Mouse (Mus musculus) frontal cortex, postnatal 25 days (tissue): ENCODE measurements around the gene E4f1.

Experiments used
- DNase-seq, 2 experiments: peaks; one replicate each; pipeline ENCODE4 v3.0.0; 2022; ENCODE audit warnings: low spot score in 2 of 2

Gene E4f1

DNA sequence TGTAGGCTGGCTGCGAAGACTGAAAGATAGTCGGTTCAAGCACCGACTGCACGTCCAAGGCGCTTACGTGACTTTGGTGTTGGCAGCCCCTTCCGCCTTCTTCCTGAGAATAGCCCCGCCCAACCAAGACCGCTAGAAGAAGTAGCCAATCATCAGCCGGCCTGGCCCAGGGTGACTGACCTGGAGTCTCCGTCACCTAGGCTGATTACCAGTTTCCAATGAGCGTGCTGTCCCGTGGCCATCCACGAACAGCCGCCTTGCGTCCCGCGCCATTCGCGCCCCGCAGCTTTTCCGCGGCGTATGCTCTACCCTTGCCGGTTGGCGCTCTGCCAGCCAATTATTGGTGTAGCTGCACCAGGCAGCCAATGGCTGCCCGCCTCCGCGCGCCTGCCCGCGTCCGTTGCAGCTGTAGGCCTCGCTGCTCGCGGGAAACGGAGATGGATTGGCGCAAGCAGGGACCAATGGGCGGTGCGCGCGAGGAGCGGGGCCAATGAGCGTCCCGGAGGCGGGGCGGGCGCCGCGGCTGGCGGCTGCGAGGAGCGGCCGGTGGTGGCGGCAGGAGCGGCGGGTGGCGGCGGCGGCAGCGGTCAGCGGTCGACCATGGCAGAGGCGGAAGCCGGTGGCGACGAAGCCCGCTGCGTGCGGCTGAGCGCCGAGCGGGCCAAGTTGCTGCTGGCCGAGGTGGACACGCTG, at the start of gene E4f1, which contains the start of gene Pgp:
Gene E4f1, minus strand, starts transcription at position 404 of the 693 bp plus-strand sequence.
Gene Pgp, plus strand, starts transcription at position 483 of the 693 bp plus-strand sequence.
- DNase-seq = peak; percentile 99

DNA sequence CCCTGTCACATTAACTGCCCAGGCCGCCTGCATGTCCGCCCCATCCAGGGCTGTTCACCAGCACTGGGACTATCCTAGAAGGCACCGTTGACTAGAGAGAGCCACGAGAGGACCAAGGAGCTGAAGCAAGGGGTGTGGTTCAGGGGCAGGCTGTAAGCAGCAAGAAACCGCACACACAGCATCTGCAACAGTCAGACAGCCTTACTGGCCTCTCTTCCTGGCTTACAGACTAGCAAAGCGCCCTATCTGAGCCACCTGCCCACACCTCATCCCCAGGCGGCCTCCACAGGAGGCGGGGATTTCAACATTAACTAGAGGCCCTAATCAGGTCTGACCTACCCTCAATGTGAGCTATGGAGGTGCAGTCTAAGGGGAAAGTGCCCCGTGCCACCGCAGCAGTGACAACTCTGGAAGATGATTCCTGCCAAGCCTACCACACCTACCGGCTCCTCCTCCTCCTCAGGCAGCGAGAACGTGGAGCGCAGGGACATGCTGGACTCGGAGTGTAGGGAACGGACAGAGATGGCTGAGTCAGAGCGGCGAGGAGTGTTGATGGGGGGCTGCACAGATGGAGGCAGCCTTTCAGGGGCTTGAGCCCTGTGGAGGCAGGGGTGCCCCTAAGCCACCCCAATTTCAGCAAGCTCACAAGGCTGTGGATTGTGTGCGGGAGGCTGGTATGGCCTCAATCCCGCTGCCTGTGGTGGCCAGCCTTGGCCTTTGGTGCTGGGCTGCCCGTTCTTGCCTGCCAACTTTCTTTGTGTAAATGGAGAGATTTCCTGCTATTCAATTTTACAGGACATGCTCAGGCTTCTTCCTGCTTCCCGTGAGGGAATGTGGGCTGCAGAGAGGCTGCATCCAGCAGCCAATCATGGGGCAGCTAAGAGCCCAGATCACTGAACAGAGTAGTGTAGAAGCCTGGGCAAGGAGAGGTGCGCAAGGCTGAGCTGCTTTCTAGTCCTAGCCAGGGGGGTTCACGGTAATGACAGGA, 44.5 kb upstream of the E4f1 start:
- no peak for DNase-seq

DNA sequence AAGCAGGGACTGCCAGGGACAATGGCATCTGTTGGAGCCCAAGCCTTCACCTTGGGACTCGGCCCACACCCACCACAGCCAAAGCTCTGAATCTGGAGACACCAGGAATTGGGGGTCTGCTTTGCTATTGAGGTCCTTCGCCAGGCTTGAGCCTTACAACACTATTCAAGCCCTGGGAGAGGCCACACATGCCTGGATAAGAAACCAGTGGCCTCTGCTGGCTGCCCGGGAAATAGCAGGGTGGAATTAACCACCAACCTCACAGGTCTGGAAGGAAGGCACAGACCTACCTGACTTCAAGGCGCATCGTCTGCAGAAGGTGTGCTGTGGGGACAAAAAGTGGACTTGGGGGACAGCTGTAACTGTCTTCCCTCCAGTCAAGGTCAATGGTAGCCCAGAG, 43.5 kb upstream of the E4f1 start:
- peak in 1 of 2 experiments; percentile 66 for DNase-seq

DNA sequence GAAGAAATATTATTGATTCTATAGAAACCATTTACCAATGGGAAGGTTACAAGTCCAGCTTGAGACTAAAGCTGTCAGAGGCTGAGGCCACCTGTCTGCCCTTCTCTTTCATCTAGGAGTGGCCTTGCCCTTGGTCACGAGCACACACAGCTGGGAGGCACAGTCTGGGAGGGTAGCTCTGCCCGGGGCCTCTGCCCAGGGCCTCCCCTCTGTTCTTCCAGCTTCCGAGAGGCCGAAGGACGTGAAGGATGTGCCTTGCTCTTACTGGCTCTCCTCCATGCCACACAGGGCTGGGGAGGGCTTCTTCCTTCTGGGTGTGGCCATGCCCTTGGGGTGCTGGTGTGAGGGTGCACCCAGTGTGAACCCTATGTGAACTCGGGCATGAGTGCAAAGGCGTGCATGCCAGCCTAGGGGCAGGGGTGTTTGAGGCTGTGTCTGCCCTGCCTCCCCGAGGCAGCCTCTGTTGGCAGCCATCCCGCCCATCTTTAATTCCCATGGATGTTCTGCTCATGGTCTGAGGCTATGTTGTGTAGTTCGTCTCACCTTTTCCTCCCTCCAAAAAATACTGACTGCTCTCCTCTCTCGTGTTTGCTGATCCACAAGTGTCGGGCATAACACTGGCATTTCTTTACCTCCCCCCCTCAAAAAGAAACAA, 37.8 kb upstream of the E4f1 start:
- no peak for DNase-seq

DNA sequence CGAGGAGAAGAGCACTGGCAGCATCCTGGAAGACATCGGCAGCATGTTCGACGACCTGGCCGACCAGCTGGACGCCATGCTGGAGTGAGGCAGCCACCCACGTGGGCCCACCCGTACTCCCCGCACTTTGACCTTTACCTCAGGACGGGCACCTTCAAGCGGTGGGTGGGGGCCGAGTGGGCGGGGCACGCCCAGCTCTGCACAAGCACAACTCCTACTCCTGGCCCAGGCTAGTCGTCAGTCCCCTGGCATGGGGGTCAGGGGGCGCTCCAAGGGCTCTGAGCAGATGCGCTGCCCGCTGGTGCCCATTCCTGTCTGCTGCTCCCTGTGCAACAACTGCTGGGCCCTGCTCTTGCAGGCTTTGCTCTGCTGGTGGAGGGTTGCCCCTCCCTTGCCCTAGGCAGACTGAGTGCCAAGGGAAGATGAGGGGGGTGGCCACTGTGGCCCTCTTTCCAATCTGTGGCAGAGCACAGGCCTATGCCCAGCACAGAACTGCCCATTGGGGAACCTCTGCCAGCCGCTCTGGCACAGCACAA, 37.1 kb upstream of the E4f1 start:
- DNase-seq = no peak

DNA sequence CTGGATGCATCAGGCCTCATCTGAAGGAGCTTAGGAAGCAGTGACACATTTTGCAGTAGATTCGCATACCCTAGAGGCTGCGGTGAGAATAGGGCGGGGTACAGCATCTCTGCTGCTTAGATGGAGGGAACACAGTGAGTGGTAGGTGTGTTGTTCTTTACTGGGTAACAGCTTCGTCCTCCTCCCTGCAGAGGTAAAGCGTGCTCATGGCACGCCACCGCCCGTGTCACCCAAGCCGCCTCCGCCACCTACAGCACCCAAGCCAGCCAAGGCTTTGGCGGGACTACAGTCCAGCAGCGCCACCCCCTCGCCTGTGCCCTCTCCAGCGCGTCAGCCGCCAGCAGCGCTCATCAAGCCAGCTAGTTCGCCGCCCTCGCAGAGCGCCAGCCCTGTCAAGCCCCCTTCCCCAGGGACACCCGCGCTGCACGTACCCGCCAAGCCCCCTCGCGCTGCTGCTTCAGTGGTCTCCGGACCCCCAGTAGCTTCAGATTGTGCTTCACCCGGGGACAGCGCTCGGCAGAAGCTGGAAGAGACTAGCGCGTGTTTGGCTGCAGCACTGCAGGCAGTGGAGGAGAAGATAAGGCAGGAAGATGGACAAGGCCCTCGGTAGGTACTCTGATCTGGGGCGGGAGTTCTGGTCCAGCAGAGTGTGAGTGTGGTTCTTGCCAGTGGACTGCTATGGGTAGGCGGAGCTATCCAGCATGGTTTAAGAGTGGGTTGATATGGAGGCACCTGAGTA, 36.4 kb upstream of the E4f1 start:
- DNase-seq = peak in 1 of 2 experiments; percentile 32

DNA sequence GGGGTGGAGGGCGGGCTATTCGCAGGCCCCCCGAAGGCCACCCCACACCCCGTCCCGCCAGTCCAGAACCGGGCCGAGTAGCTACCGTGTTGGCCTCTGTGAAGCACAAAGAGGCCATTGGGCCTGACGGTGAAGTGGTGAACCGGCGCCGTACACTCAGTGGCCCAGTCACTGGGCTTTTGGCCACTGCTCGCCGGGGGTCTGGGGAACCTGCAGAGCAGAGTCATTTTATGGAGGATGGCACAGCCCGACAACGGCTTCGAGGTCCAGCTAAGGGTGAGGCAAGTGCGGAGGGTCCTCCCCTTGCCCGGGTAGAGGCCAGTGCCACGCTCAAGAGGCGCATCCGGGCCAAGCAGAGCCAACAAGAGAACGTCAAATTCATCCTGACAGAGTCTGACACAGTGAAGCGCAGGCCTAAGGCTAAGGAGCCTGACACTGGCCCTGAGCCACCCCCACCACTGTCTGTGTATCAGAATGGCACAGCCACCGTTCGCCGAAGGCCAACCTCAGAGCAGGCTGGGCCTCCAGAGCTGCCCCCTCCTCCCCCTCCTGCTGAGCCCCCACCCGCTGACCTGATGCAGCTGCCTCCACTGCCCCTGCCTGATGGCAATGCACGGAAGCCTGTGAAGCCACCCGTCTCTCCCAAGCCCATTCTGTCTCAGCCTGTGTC, 35.3 kb upstream of the E4f1 start:
- DNase-seq = no peak

DNA sequence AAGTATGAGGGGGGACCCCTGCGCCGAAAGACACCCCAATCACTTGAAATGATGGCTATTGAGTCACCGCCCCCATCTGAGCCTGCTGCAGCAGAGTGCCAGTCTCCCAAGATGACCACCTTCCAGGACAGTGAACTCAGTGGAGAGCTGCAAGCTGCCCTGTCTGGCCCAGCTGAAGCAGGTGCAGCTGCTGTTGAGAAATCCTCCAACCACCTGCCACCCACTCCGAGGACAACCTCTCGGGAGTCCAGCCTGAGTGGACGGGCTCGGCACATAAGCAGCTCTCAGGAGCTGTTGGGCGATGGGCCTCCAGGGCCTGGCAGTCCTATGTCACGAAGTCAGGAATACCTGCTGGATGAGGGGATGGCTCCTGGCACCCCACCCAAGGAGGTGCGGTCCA, 34.0 kb upstream of the E4f1 start:
- no peak for DNase-seq

DNA sequence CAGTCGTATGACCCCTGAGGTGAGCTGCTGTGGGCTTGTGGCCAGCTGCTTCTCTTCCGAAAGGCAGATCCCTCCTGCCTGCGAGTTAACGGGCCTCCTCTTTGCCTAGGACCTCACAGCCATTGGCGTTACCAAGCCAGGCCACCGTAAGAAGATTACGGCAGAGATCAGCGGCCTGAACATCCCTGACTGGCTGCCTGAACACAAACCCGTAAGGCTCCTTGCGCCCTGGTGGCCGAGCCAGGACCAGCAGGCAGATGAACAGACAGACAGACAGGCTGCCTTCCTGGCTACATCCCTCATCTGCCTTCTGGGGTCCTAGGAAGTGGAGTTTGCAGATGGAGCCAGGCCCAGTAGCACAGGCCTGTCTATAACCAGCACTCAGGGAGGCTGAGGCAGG, 32.1 kb upstream of the E4f1 start:
- DNase-seq = no peak

DNA sequence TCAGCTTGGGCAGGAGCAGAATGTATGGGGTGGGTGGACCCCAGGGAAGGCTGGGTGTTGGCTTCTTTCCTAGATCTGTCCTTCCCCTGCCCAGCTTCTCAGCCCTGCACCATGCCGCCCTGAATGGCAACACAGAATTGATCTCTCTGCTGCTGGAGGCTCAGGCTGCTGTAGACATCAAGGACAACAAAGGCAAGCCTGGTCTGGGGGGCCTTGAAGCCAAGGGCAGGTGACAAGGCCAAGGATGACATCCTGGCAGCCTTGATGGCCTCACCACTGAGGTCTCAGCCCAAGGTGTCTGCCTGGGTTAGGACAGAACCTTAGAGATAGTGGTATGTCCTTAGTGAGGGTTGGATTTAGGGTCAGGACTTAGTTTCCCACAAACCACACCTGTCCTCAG, 25.9 kb upstream of the E4f1 start:
- DNase-seq = no peak

DNA sequence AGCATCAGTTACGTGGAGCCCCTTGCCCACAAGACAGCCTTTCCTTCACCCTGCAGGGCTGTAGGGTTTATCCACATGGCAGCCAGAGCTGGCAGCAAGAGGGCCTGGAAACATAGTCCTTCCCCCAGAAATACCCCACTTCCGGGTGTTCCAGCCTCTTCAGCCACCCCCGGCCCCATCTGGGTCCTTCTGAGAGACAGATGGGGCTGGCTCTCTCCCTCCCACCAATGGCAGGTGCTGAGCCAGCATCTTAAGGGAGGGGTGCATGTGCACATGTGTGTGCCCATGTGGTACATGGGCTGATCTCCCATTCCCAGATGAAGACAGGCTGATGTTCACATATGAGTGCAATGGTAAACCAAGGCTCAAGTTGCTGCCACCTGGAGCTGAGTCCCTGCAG, 25.3 kb upstream of the E4f1 start:
- no peak for DNase-seq

DNA sequence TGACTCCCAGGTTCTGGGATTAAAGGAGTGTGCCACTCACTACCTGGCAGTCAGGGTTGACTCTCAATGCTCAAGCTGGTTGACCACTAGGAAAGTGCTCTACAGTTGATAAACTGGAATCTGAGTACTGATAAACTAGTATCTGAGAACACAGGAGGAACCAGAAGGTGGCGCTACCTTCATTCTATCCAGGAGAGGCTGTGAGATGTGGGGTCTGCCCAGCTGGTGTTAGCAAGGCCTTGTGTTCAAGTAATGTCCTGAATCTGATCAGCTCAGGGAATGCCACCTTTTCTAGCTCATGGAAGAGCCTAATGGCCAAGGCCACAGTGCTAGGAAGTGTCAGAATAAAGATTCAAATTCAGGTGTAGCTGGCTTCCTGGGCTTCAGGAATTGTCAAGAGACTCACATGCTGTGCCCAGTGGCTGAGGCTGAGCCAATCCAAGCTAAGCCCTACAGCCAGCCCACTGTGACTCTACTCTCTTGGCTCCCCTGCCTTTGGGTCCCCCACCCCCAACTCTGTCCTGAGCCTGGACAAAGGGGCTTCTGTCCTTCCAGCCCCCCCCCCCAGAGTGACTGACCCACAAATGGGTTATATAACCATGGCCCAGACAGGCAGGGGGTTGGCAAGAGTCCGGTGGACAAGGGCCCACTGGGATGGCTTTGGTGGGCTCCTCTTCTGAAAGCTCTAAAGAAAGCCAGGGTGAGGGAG, 24.7 kb upstream of the E4f1 start:
- DNase-seq = no peak

DNA sequence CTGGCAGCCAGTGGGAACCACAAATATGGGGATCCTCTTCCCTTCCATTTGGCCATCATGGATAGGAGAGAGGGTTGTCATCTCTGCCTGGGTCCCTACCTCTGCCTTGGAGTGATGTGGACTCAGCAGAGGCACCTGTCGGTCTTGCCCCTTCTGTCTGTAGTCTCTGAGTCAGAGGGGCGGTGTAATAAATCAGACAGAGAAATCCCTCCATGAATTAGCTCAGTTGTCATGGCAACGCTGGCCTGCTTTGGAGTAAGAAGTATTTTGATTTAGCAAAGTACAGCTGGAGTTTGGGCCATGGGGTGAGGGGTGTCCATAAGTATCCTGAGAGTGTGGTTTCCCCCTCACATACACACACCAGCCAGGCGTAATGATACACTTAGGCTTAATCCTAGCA, 20.3 kb upstream of the E4f1 start:
- no peak for DNase-seq

DNA sequence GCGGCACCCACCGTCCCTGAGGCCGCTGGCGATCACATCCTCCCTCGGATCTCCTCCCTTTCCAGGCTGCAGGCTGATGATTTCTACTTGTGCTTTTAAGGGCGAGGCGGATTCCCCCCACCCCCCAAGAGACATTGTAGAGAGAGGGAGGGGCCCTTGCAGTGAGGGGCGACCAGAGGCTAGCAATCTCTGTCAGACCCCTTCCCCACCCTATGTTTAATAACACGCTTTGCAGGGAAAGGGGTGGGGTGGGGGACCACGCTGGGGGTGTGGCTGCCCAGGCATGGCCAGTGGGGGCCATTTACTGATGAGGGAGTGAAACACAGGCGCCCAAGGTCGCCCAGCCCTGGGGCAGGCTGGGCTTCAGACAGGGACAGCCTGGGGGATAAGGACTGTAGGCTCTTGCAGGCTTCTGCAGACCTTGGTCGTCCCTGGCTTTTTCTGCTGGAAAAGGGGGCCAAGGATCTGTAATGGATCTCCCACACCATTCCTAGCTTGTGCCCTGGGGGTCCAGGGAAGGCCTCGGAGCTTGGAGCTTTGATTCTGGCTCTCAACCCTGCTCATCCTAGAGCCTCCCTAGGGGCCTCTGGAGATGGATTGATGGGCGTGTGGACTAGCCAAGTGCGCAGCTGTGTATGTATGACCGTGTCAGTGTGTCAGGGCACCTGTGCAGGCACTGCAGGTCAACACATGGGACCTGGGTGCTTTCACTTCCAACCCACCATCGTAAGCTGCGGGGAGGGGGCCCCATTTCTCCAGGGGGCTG, 19.3 kb upstream of the E4f1 start:
- no peak for DNase-seq

DNA sequence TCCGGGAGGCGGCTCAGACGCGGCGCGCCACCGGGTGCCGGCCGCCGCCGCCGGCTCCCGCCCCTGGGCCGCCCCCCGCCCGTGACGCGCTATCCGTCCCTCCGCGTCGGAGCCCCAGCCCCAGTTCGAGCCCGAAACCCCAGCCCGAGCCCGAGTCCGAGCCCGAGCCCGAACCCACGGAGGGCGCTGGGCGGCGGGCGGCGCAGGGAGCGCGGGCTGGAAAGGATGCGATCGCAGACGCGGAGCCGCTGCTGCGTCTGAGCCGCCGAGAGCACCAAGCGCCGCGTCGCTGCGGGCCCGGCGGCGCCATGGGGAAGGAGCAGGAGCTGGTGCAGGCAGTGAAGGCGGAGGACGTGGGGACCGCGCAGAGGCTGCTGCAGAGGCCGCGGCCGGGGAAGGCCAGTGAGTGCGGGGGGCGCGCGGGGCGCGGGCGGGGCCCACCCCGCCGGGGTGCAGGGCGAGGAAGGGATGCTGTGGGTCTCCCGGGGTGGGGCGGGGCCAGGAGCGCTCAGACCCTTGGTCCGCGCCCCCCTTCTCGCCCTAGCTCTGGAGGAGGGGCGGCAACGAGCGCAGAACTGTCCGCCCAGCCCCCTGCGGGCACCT, 18.6 kb upstream of the E4f1 start:
- DNase-seq = no peak

DNA sequence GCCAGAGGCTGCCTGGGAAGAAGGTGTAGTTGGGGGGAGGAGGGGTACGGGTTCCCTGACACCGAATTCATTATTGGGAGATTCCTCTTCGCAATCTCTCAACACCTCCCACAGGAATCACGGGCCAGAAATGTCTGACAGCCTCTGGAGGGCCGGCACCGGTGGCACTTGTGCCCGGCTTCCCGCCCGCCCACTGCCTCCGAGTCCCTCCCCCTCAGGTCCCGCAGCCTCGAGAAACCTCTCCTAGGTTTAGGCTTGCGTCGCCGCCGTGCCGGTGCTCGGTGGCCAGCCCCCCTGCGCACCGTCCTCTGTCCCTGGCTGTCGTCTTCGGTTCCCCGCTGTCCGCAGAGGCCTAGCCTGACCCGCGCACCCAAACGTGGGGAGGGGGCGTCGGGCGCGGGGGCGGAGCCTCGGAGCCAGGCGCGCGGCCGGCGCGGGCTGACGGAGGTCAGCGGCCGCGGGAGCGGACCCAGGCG, 18.1 kb upstream of the E4f1 start, which contains the start of gene Caskin1:
Gene Caskin1, plus strand, starts transcription at position 416 of the 476 bp plus-strand sequence.
- DNase-seq = no peak

DNA sequence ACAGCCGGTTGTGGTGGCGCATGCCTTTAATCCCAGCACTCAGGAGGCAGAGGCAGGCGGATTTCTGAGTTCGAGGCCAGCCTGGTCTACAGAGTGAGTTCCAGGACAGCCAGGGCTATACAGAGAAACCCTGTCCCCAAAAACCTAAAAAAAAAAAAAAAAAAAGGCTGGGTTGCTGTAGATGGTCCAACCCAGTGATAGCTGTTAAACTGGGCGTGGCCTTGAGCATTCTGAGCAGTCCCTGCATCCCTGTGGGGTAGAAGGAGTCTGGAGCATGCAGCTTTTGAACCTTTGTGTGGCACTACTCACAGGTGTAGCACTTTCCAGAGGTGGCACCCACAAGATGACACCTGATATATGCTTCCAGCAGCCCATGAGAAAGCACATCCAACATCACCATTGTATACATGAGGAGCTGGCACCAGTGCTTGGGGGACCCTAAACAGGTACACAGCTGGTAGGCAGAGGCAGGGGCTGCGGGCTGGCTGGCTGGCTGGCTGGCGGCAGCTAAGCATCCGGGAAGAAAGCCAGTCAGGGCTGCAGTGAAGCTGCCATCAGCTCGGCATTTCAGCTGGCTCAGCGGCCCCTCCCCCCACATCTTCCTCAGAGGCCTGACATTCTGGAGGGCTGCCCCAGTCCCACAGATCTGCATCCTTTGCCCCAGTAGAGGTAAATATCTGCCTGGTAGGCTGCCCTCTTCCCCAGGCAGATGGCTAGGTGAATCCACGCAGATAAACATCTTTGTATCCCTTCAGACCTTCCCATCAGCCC, 15.2 kb upstream of the E4f1 start:
- no peak for DNase-seq

DNA sequence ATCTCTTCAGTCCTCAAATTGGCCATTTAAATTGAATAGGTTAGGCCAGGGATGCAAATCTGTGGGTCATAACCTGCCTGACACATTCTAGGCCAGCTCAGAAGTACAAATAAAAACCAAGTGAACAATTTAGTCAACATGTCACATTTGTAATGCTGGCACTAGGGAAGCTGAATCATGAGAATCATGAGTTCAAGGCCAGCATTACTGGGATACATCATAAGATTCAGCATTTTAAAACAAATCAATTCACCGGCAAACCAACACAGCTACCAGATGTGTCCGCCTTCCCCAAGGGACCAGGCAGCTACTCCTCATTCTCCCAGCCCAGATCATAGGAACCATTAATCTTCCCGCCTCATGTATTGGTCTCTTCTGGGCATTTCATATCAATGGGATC, 13.4 kb upstream of the E4f1 start:
- DNase-seq = no peak
